Mouse (Mus musculus) embryonic fibroblast, embryonic 13.5 days (primary cell): ENCODE data around the gene Bysl.

Experiments used
- CTCF ChIP-seq: IDR thresholded peaks from 2 replicates; pipeline ENCODE4 v1.5.1; 2011; ENCODE audit warnings: mild to moderate bottlenecking, control low read depth, low read length, moderate library complexity, borderline replicate concordance; ENCODE audit not compliant: insufficient read depth
- POLR2A ChIP-seq: IDR thresholded peaks from 2 replicates; pipeline ENCODE4 v1.6.1; 2011; ENCODE audit warnings: low read depth, mild to moderate bottlenecking, control low read depth, low read length, moderate library complexity

DNA sequence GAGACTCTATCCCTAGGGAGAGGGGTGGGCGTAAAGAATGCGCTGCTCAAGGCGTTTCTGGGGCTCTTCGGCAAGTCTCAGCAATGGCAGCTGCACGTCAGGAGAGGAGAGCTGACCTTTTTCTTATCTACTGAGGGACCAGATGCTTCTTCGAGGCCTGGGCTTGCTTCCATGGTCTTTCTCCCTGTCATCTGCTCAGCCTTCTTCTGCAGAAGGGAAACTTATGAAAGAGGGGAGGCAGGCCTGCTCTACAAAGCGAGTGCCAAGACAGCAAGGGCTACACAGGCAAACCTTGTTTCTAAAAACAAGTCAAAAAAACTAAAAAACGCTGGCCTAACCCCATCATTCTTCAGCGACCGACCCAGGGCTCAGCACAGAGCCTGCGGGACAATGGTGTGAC is 36.5 kb downstream of the Bysl start:
- no peak for TF ChIP-seq CTCF
- no peak for TF ChIP-seq POLR2A
